22 mouse cellular contexts compared by ENCODE assay signal in genomic region chr9:46841571-46841970, GRCm38 (mm10).
DNase-seq lines count a peak whose midpoint lies in the region; ATAC-seq lines count a peak whose summit lies in the region.
"Had no signal": no experiment of that assay in that cellular context is flagged by ENCODE, and none has a peak within 500 bp of the region (broad histone marks: within the 10 kb centered on the region; RNA-seq: fewer than 3 reads in every experiment).

No protein-coding gene starts in this region.

- ATAC-seq in neural tube, embryonic 11.5 days (ENCODE audit: insufficient read depth, low FRiP score, low TSS enrichment), result no peak
- no peak for ATAC-seq in neural tube, embryonic 15.5 days (ENCODE audit: low FRiP score)
- ATAC-seq: activated CD4-positive, CD25-positive, alpha-beta regulatory T cell, adult 4 months; CD4-positive, CD25-positive, alpha-beta regulatory T cell, adult 4 months; Patski had no signal

- H3K27ac ChIP-seq in neural tube, embryonic 11.5 days (ENCODE audit: low read depth, low read length), result no peak overlapping the region
- no peak overlapping the region for H3K27ac ChIP-seq in neural tube, embryonic 15.5 days (replicated peaks)

- peak; percentile 70 to 73 for DNase-seq in cerebellum, postnatal 10 days
- DNase-seq in cerebellum, adult 8-10 months, result no peak
- DNase-seq in cerebellum, postnatal 14 days, result peak; percentile 41 to 57
- no peak for DNase-seq in cerebellum, adult 9-10 months
- peak; percentile 18 for DNase-seq in left cerebral cortex, postnatal 4 days
- no peak for DNase-seq in left cerebral cortex, adult 11 months (ENCODE audit: low spot score)
- peak; percentile 21 for DNase-seq in neural tube, embryonic 11.5 days (ENCODE audit: low spot score)
- DNase-seq: adrenal gland, adult 2 months; adrenal gland, adult 8-10 months; adrenal gland, postnatal 10 days; adrenal gland, postnatal 14 days; adrenal gland, postnatal 25 days; adrenal gland, postnatal 36 days; B cell, adult 2 months; cerebellum, adult 11 months; cerebellum, adult 11-12 months had no signal

- H3K4me3 ChIP-seq in neural tube, embryonic 11.5 days (ENCODE audit: low read depth, low read length), result no peak overlapping the region
- H3K4me3 ChIP-seq in neural tube, embryonic 15.5 days (replicated peaks), result no peak overlapping the region

- H3K4me1 ChIP-seq in neural tube, embryonic 11.5 days (ENCODE audit: control insufficient read depth, insufficient read depth, low read length), result no peaks in the 10 kb centered on the region
- H3K4me1 ChIP-seq in neural tube, embryonic 15.5 days, result no peaks in the 10 kb centered on the region

- no peak overlapping the region for H3K4me2 ChIP-seq in neural tube, embryonic 11.5 days (ENCODE audit: low read depth)
- H3K4me2 ChIP-seq in neural tube, embryonic 15.5 days, result no peak overlapping the region

- H3K36me3 ChIP-seq in neural tube, embryonic 11.5 days (ENCODE audit: control insufficient read depth, insufficient read depth, low read length), result no peaks in the 10 kb centered on the region
- no peaks in the 10 kb centered on the region for H3K36me3 ChIP-seq in neural tube, embryonic 15.5 days
- H3K36me3 ChIP-seq: G1E had no signal

- intact Hi-C loops in left cerebral cortex, postnatal 4 days (cut with DNase I), result no loop called here

- H3K9me3 ChIP-seq in neural tube, embryonic 11.5 days (ENCODE audit: control insufficient read depth, low read length), result no peaks in the 10 kb centered on the region
- no peaks in the 10 kb centered on the region for H3K9me3 ChIP-seq in neural tube, embryonic 15.5 days (replicated peaks)

- H3K9ac ChIP-seq in neural tube, embryonic 11.5 days (ENCODE audit: low read length), result no peak overlapping the region
- no peak overlapping the region for H3K9ac ChIP-seq in neural tube, embryonic 15.5 days (replicated peaks)

- no peaks in the 10 kb centered on the region for H3K27me3 ChIP-seq in neural tube, embryonic 11.5 days (ENCODE audit: control insufficient read depth, insufficient read depth, low read length)
- H3K27me3 ChIP-seq in neural tube, embryonic 15.5 days (replicated peaks), result no peaks in the 10 kb centered on the region
- H3K27me3 ChIP-seq: CH12.LX had no signal

- WGBS in neural tube, embryonic 11.5 days, result 66% methylated on average over 6 of the region's 6 CpGs
- WGBS in neural tube, embryonic 15.5 days, result 69% methylated on average over 6 of the region's 6 CpGs

Comparison
In these comparisons a context has a peak if more than half of its experiments do, and no peak if none do; other contexts are left out.
1. DNase-seq: peak in cerebellum, postnatal 10 days (2 of 2), cerebellum, postnatal 14 days (2 of 2), left cerebral cortex, postnatal 4 days (single experiment) and neural tube, embryonic 11.5 days (single experiment); none in cerebellum, adult 8-10 months (single experiment), cerebellum, adult 9-10 months (single experiment) and left cerebral cortex, adult 11 months (single experiment).